Mouse (Mus musculus) thymus, postnatal 25 days (tissue): ENCODE data around the gene Pcdh9.

ENCODE experiments used
- DNase-seq: peaks from one replicate; pipeline ENCODE4 v3.0.0; 2022

Pcdh9 gene

DNA sequence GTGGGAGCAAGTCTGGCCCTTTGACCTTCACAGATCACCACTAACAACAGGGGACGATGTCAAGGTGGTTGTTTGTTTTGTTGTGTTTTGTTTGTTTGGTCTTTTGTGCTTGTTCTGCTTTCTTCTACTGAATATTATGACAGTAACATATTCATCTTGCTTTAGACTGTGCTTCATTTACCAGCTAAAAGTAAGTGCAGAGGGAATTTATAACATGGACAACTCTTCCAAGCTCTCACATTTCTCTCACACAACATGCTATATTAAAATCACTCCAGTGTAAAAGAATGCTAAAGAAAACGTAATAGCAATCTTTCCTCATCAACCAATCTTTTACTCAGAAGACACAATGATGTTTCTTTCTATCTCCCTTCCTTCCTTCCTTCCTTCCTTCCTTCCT lies 787.7 kb downstream of the Pcdh9 start:
- no peak for DNase-seq

DNA sequence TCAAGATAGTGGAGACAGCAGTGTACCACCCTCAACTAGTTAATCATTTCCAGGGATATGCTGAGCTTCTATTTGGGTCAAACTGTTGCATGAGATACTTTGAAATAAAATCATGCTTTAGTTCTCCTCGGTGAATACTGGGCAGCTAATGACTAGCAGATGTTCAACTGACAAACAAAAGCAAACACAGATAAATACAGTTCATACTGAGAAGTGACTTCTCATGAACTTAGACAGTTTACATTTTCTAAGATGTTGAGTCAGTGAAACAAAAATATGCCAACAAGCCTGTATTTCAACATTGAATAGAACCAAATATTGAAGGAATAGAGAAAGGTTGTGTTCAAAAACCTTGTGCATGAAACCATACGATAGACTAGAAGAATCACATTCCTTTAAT lies 795.4 kb downstream of the Pcdh9 start:
- DNase-seq, result no peak

DNA sequence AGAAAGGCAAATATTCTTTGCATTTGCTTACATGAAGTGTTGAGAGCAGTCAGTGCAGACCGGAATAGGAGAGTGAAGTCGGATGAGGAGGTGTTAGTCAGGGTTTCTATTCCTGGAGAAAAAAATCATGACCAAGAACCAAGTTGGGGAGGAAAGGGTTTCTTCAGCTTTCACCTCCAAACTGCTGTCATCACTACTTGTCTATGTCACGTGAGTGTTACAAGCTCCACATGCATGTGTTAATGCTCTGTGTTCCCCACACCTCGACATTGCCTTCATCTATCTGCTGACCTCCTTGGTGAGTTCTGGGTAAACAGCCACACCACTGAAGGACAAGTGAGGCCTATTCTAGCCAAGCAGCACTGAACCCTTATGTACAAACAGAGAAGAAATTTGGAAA lies 797.7 kb downstream of the Pcdh9 start:
- DNase-seq, result no peak

DNA sequence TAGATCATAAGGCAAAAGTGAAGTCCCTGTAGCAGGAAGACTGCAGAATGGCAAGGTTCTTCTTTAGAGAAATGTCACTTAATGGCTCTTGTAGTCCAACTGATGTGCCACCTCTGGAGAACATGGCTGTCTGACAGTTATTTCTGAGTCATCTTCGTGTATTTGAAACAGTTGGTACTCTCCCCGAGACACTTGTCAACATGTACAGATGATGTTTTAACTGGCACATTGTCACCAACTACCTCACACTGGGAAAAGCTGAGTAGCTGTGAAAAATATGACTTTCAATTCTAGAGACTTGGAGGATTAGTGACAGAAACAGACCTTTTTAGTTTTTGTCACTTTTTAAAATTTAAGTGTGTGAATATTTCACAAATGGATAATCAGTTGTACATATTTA lies 804.8 kb downstream of the Pcdh9 start:
- DNase-seq, result no peak

DNA sequence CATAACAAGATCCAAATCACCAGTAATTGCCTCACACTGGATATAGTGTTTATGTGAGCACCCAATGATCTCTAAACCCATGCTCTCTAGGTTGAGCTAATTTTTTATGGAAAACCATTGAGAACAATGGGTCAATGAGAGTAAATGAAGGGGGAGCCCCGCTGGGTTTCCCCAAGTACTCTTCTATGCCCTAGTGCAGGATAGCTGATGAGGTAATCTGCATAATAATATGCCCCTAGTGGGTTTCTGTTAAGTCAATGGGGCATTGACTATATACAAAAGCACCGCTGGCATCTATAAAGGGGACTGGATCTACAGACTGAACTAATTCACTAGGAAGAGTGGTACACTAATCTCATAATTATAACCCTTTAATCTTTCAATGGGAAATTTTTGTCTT lies 807.3 kb downstream of the Pcdh9 start:
- DNase-seq, result no peak

DNA sequence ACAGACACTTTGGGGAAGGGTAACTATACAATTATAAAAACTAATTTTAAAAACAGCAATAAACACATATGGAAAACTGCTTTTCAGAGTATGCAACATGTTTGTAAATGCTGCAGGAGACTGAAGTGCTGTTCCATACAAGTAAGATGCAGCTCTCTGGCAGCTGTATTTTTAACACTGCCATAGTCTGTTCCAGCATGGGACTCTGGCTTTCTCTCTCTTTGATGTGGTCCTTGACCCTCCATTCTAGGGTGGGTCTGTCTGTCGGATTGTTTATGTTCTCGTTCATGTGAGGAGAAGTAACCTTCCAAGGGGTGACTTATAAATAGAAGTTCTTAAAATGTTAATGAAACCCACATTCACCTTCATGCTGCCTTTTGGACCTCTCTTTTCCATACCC lies 809.6 kb downstream of the Pcdh9 start:
- DNase-seq, result no peak

DNA sequence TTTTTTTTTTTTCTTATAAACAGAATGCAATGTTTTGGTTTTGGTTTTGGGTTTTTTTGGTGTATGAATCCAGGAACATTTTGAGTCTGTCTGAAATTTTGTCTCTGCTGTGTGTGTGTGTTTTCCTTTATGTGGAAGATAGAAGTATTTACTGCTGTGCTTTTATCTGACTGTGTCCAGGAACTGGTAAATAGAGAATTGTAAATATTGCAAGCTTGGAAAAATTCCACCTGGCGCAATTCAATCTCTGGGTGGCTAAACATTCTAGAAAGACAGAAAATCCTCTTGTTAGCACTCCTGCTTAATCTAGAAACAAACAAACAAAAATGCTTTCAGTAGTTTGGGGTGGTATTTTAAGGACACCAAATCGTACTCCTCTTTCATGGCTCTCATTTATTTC lies 814.7 kb downstream of the Pcdh9 start:
- no peak for DNase-seq

DNA sequence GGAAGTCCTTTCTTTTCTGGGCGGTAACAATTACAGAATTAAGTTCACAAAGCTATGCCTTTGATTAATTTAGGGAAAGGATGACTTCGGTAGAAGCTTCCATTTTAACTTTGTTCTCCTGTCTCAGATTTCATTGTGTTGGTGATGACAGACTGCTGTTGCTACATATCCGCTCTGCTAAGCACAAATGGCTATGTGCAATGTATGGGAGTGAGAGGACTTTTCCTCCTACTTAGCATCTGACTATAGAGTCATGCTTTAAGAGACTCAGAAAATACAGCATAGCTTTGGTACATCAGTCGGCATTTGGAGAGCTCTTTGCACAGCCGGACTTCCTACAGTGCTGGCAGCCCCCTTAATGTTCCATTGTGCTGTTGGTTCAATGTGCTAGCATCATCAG lies 818.1 kb downstream of the Pcdh9 start:
- no peak for DNase-seq

DNA sequence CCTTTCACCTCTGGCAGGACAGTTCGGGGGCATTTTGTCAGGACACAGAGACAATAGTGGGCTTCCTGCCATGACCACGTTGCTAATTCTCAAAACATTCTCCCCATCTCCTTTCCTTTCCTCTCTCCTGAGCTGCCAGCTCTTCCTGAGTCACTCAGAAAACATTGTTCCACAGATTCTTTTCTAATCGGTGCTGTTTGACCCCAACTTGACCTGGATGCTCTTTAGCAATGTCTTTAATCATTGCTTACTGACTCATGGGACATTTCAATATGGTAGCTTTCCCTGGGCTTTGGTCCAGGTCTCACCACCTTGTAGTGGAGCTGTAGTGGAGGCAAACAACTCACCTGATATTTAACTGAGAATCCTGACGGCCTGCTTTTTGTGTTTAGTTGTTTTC lies 820.3 kb downstream of the Pcdh9 start:
- no peak for DNase-seq

DNA sequence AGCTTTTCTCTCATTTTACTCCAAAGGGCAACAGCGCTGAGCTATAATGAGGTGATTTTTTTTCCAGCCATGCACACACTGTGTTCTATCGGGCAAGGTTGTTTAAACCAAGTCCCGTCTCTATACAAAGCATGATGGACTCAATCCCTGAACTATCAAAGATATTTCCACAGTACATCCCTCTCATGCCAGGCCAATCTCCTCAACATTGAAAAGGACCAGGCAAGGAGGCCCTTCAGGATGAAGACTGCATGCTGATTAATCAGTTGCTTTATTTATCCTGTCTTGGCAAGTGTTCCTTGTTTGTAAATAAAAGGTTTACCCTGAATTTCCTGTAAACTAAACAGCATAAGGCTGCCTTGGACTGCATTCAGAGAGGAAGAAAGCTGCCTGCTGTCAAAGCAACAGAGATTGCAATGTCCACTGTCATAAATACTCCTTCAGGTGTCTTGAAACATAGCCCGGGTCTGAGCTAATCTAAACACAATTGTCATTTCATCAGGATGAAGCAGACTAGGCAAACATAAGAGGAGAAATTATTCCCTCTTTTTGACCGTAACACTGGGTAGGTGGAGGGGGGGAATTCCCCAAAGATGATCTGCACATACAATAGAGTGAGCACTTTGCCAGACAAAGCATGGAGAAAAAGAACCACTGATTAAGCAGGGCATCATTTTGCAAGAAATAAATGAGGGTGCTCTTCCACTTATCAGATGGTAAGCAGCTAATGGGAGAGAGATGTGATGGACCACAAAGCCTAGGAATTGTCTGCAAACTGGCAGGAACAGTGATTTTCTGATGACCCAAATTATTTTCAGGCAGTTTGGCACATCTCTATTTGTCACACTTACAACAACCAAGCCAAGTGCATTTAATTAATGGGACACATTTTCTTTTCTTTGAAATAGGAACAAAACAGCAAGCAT lies 822.8 kb downstream of the Pcdh9 start:
- no peak for DNase-seq

DNA sequence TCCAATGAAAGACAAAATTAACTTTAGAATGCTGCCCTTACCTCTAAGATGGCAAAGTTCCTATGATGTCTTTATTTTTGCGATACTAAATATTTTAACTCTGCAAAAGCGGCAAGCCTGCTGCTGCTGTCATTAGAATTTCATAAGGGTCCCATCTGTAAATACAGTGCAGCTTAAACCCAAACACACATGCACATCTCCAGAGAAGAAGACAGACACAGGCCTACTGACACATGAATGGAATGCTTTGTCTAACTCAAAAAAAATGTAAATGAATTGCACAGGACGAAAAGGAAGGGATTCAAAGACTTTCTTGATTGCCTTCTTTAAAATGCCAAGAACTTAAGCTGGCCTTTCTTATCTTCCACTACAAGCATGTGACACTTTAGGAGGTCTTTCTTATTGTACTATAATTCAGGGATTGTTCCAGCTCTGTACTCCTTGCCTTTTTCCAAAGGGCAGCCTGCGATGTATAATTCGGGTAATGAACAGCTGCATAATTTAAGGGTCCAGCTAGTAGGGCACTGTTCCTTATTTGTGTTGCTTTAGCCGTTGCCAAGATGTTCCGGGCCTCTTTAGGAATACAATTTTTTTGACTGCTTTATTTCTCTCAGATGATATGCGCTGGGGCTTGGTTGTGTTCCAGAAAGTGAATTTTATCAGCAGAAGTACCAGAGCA lies 823.6 kb downstream of the Pcdh9 start:
- DNase-seq, result no peak

DNA sequence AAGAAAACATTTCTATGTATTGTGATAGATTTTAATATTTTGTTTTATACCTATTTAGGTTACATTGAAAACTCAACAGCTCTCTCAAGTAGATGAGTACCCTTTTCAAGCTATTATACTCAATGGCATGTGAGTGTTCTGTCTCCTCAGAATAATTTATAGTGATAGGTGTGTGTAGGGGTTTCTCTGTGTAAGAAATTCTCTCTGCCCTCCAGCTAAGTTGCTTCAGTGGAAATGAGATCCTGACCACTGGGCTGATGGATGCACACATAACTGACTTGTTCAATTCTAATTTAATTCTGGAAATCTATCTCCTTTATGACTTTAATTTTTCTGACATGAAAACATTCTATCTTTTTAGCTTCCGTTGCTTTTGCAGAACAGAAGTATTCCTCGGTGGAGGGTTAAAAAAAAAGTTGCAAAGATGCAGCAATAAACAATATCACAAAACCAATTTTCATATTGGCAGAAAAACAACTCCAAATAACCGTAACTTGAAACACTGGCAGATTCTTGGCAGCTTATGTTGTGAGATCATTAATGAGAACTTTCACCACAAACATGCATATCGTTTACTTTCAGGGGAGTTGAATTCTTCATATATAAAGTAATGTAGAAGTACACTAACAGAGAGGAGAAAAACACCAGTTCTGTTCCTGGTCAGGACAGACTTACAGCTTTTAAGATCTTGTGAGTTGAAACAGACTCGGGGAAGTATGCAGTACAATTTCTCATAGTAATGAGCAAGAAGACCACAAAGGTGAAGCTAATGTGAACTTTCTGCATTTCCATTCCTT lies 828.5 kb downstream of the Pcdh9 start:
- DNase-seq, result no peak

DNA sequence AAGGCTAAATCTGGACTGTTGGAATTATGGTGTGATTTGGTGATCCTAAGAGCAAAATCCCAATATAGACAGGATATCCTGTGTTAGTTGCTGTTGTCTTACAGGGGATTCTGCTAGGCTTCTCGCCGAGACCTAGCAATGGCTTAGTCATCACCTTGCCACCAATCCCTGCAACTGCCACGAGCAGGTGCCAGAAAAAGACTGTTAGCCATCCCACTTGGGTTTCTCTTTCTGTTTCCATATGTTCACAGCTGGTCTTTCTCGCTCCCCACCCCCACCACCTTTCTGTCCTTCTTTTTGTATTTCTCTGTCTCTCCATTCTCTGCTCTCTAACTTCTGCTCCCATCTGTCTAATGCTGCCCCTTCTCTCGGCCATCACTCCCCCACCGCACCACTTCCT lies 831.7 kb downstream of the Pcdh9 start:
- DNase-seq, result no peak

DNA sequence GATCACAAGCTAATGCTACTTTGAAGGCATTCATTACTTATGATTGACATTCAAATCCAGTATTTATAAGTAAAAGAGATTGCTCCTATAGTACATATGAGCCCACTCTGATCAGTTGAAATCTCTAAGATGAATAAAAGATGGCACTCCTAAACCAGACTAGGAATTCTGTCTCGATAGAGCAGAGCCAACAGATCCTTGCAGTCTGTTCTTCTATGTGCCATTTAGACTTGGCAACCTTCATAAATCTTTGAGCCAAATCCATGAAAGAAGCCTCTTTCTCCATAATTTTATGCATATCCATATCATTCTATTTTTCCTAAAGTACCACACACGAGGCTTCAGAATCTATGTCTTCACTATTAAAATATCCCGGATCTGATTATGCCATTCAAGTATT lies 834.5 kb downstream of the Pcdh9 start:
- no peak for DNase-seq

DNA sequence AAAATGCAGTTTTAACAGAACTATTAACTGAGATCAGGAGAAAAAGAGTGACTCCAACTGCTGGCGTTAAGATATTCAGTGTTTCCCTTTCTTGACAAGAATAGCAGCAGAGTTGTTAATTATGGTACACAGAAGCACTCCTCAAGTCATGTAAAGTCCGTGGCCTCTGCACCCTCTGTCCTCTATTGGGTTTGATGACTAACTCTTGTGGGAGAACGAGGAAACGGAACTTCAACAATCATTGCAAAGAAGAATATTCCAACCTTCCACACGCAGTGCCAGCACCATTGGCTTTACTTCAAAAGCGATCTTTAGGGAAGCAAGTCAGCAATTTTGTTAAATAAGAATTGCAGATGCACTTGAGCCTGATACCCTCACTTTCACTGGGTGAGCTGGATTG lies 849.9 kb downstream of the Pcdh9 start:
- no peak for DNase-seq

DNA sequence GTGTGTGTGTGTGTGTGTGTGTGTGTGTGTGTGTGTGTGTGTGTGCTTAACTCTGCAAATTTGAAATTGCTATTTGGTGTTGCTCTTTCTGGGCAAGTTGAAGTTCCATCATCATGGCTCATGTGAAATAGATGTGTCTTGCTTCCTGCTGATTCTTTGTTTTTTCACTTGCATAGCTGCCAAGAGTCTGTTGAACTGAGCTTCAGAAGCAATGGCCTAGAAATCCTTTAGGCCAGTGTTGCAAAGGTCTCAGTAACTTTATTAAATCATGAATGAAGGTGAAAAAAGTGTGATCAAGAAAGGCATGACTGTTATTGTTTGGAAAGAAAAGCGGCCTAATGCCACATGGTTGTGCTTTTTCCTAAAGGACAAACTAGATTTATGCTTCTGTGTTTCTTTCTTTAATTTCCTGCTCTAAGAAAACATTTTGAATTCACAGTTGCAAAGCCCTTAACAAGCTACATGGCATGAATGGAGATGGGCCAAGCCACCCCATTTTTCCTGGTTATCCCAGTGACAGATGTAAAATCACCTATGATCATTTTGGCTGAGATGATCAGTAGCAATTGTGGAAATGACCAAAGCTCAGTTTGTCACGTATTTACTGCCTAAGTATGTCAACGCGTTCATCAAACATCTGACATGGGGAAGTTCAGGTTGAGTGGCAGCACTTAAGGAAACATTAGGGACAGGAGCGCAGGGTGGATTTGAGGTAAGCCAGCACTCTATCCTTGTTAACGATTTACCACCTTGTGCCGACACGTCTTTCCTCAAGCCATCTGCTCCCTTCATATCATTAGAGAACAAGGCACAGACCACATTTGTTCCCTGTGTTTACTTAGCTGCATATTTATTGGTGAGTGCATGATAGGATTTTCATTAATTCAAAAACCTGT lies 850.9 kb downstream of the Pcdh9 start:
- DNase-seq, result no peak

DNA sequence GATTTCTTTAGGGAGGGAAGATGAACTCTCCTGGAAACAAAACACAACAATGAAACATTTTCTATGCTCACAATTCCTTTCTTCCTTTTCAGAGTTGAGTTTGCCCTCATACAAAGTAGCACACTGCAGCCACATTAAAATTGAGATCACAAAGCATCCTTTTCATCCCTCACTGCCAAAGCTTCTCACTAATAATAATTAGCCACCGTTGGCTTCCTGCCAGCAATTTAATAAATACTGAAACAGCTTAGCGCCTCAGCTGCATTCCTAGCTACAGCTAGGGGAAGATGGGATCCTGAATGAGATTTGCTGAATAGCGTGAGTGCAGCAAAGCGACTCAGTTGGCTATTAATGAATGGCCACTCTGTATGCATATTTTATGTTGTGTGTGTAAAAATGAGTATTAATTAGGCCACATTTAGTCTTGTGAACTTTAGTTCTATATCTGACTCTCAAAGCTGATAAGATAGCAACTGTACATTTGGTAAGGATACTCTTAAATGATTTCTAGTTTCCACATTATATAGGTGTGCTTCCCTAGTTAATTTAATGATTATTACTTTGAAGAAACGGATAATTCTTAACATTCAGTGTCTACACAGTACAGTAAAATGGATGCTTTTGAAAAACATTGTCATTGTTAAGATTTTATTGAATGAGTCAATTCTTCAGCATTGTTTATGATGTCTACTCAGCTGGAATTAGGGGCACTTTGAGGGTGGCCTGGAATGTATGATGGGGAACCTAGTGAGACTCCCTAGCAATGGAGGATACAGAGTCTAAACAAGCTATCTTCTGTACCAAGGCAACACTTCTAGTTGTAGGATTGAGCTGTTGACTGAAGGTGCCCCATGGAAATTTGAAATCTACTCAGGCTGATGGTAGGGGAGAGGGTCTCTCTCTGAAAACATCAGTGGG lies 881.1 kb downstream of the Pcdh9 start:
- no peak for DNase-seq
